Mouse (Mus musculus): ENCODE results near the gene Fam187a.

DNA sequence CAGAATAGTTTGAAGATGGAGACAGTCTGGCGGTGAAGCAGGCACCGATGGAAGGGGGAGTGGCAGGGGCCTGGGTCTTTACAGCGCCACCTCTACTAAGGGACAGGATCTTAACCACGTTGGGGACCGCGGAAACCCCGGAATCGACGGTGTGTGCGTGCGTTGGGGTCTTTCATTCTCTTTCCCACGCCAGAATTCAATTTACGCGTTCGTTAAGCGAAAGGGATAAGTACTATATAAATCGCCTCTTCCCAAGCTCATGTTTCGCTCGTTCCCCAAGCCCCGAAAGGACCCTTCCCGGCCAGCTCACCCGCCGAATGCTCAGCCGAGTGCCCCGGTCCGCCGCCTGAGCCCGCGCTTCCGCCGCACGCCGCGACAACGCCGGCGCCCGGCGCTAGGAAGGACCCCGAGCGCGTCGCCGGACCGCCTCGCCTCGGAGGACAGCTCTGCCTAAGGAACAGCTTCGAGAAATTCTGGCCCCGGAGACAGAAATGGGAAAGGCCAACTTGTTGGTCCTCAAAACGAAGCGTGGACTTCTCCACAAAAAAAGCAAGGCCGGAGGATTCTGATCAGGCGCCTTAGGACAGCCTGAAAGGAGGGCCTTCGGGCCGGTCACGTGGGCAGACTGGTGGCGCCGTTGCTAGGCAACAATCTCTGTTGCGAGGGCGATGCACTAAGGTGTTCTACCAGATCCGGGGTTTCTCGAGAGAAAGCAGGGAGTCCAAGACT, 4.2 kb upstream of the Fam187a start, which contains the start of the genes Eftud2 and Ccdc103:
- TF ChIP-seq CTCF (IDR thresholded peaks at IDR 0.05; ENCODE audit: low read depth) (no peak), EP300 (IDR thresholded peaks at IDR 0.05; ENCODE audit: low read depth) (peak; percentile 99)

Data from heart, postnatal 0 days (tissue).